Mouse (Mus musculus): ENCODE data around the gene Brinp2.
A peak's percentile ranks its signal among the peaks of the same experiment; 100 is the strongest.

Gene Brinp2

DNA sequence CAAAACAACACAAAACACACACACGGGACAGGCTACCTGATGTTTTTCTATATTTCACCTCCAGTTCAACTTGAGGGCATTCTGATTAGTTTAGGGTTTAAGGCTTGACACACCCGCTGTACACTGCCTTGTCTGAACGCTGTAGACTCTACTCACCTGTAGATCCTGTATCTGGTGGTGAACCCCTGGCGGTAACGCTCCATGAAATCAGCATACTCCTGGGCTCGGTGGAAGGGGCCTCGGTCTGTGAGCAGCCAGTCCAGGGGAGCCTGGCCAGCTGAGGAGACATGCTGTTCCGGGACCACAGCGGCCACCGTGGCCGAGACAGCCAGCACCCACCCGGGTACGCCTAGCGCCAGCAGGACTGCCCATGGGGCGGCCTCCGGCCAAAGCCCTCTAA is 60.9 kb downstream of the Brinp2 start:
- no peak for DNase-seq (ENCODE audit: low read depth)

DNA sequence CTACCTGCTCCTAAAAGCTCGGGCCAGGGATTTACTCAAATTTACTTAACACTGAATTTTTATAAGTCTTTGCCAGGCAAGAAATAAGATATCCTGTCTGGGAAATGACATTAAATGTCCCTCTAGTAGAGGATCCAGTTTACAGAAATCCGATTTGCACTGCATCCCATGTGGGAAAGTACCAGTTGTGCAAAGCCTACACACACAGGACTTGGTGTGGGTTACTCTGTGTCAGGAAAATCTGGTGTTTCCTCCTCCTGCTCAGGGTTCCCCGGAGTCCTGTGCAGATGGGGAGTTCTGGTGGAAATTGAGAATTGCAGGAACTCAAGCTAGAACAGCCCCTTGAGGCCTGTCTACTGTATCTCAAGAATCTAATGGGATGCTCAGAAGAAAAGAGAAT is 70.9 kb downstream of the Brinp2 start:
- no peak for DNase-seq (ENCODE audit: low read depth)

- no peak for DNase-seq (ENCODE audit: low read depth)
These were observed 72.3 kb downstream of the Brinp2 start for GRCm38 (mm10) chr1:158283869-158284268.

DNA sequence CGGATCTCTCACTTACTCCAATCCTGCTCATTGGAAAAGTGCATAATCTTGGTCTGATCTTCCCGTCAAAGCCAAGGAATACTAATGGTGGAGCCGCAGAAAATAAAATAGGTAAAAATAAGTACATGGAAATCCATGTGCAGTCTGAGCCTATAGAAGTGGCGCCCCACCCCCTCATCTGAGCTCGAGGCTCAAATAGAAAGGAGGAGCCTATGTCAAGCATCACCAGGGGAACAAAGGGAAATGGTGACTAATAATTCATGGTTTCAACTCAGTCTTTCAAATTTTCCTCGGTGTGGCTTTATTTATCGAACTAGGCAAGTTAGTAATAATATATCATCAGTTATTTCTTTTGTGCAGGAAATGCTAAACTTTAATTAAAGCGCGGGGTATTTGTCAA is 84.1 kb downstream of the Brinp2 start:
- no peak for DNase-seq (ENCODE audit: low read depth)

- DNase-seq (ENCODE audit: low read depth), result peak; percentile 34
These were observed 89.0 kb downstream of the Brinp2 start for GRCm38 (mm10) chr1:158267020-158267571.

- no peak for DNase-seq (ENCODE audit: low read depth)
These were observed 89.7 kb downstream of the Brinp2 start for GRCm38 (mm10) chr1:158266293-158267019.

- no peak for DNase-seq (ENCODE audit: low read depth)
These were observed 96.5 kb downstream of the Brinp2 start for GRCm38 (mm10) chr1:158259516-158260235.

- DNase-seq (ENCODE audit: low read depth), result no peak
These were observed 97.3 kb downstream of the Brinp2 start for GRCm38 (mm10) chr1:158258685-158259292.

DNA sequence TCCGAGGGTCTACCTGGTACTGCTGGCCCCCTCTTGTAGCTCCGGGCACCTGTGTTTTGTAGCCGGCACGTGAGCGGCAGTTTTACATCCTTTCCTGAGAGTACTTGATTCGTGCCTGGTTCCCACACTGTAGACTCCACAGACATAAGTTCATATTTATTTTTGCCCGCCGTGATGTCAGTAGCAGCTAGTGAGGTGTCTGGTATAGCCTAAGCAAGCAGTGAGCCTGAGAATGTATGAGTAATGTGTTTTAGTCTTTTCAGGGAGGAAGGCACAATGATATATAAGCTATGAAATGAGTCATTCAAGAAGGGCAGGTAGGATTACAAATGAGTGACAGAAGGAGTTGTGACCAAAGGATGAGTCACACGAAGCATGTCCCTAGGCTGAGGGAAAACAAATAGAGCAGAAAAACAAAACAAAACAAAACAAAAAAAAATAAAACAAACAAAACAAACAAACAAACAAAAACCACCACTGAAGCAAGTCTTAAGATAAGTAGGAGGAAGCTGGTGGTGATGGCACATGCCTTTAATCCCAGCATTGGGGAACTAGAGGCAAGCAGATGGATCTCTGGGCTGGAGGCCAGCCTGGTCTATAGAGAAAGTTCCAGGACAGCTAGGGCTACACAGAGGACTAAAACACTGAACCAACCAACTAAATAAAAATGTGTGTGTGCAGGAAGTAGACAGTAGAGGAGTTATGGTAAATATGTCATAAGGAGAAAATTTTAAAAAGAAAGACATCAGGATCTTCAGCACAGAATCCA is 100.0 kb downstream of the Brinp2 start:
- no peak for DNase-seq (ENCODE audit: low read depth)

DNA sequence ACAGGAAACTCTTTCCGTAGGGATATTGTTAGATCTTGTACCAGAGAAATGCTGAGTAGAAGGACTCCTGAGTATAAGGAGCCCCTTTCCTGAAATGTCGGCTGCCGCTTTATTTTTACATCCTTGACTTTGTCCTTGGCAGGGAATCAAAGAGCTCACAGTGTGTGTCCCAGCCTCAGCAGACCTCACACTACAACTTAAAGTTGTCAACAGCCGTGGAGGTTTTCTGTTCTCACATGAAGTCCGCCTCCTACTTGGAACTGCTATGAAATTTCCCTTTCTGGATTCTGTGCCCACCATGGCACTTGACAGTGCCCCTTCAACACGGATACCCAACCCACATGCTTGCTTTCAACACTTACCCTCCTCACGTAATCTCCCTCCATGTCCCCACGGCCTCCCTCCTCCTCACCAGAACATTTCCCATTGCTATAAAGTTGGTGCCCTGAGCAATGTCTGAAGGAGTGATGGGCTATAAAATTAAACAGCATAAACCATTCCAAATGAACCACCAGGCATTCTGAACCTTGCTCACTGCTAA is 103.4 kb downstream of the Brinp2 start:
- no peak for DNase-seq (ENCODE audit: low read depth)

GRCm38 (mm10) chr1:158248266-158248665 is 107.9 kb downstream of the Brinp2 start:
- DNase-seq (ENCODE audit: low read depth), result no peak

GRCm38 (mm10) chr1:158246476-158247153 is 109.5 kb downstream of the Brinp2 start:
- DNase-seq (ENCODE audit: low read depth), result no peak

DNA sequence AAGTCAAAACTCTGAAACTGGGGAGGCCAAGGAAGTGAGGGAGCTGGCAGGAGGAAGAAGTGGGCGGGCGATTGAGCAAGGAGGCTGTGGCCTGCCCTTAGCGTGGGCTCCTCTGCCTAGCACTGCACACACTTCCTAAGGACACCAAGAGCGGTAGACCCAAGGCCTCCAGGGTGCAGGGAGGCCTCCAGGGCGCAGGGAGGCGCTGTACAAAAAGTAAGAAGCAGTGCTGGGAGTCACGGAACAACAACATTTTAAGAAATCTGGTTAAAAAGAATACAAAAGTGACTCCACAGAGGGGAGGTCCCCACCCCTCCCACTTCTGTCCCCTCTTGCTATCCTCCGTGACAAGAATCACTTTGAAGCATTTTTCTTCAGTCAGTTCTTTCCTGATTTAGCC is 110.6 kb downstream of the Brinp2 start:
- DNase-seq (ENCODE audit: low read depth), result no peak

GRCm38 (mm10) chr1:158244016-158244415 is 112.1 kb downstream of the Brinp2 start:
- no peak for DNase-seq (ENCODE audit: low read depth)

DNA sequence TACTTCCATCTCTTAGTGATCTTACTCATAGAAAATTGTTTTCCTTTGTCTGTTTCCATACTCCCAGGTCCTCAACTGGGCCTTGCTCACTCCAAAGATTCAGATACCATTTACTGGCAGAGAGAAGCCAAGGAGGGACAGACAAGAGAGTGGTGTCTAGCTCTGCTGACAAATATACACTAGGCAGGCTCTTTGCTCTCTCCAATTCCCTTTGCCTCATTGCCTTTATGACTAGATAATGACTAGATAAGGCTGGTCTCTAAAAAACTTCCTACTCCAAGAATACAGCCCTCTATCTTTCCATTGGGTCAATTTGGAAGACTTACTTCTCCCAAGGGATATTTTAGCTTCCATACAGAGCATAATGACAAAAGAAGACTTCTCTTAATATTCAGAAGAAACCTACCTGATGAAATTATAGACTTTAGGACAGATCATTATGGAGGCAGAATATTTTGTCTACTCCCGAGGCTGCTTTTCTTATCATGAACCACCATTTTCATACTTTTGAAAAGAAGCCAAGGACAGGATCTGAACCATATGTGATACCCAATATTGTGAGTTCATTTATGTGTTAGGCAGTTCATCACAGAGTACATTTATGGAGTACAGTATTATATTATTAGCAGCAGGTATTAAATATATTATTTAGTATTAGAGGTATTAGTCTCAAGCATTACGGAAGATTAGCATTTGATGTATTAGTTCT is 114.1 kb downstream of the Brinp2 start:
- no peak for DNase-seq (ENCODE audit: low read depth)

GRCm38 (mm10) chr1:158239841-158240240 is 116.3 kb downstream of the Brinp2 start:
- DNase-seq (ENCODE audit: low read depth), result no peak

DNA sequence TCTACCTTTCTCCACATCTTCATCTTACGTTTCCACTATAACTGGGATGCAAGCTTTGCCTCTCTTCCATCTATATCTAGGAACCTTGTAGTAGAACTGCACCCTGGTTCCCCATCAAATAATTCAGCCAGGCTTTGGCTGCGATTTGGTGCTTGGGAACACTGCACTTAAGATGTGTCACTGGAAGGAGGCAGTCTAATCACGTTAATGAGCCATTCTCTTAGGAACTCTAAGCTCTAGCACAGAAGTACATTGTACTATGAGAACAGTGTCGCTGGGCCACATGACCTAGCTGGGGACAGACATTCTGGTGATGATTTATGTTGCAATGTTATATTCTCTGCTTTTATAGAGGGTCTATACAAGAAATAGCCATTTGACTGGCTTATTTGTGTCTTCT is 117.4 kb downstream of the Brinp2 start:
- DNase-seq (ENCODE audit: low read depth), result no peak

DNA sequence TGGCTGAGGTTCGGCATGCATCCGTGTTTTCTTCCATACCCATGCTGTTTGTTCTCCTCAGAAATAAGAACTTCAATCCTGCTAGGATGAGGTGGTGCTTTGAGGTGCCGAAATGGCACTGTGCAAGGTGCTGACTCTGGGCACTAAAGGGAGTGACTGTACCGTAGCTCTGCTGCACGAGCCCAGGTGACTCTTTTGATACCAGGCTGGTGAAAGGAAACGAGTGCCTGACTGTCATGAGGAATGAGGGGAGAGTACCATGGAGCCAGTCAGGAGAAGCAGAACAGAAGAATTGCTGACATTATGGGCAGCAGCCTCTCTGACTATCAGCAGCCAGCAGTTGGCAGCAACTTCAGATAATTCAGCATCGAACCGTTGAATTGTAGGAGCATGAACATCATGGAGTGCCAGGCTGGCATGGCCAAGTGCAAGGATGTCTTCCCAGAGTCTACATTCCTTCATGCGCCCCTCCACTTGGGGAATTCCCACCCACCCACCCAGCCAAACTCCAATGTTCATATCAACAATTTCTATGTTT is 127.4 kb downstream of the Brinp2 start:
- DNase-seq (ENCODE audit: low read depth), result no peak

- no peak for DNase-seq (ENCODE audit: low read depth)
These were observed 128.9 kb downstream of the Brinp2 start for GRCm38 (mm10) chr1:158227239-158227638.

DNA sequence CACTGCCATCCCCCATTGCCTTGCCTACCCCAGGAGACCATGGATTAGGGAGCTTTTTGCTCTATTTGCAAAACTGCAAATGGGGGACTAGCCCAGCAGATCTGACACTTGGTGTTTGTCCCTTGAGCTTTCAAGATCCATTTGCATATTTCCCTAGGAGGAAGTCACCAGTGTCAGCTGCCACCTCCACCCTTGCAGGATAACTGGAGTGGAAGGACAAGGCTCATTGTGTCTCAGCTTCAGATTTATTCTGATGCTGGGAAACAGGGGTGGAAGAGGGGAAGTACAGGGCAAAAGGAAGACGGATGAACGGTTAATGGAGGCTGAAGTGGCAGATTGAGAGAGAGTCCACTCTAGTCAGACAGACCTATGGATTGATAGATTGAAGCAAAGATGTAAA is 129.4 kb downstream of the Brinp2 start:
- DNase-seq (ENCODE audit: low read depth), result no peak

Data from c-Kit-positive CD71-negative TER-119-negative erythroid progenitor cells, embryonic 14.5 days (primary cell).